Mouse (Mus musculus) stomach, postnatal 0 days (tissue): ENCODE measurements at regions not wholly inside any gene's neighbourhood (a gene's known extent, or its start where the extent isn't known, plus 50 kb on each side); places are given as distances from the start of the nearest gene placed in this dataset.

Source experiments
- CTCF ChIP-seq: IDR thresholded peaks from 2 replicates; pipeline ENCODE4 v1.5.1; 2016; ENCODE audit warnings: antibody characterized with exemption, low read depth, mild to moderate bottlenecking, moderate library complexity
- EP300 ChIP-seq: optimal IDR thresholded peaks from 2 replicates; pipeline ENCODE3; 2016; ENCODE audit warnings: antibody characterized with exemption

DNA sequence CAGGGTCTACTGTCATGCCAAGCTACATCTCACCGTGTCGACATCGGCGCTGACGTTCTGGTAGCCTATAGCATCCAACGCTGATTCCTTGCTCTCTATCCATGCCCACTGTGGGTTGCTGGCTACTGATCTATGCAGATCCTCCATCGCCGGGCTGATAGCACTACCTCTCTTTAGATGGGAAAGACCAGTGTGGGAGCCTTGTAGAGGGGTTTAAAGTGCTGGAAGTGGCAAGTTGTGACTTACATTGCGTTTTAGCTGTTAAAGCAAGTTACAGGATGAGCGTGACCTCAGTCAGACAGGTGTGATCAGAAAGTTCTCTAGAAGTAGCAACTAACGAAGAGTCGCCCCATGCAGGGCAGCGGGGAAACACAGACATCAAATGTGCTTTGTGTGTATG, 160.9 kb downstream of the Kdr start:
- TF ChIP-seq CTCF (no peak), EP300 (no peak)
